Mouse (Mus musculus): Measurements from ENCODE around the gene Bri3bp. TPM values are rescaled to one million over a fixed set of nuclear protein-coding genes. Genes with fewer than 3 reads are reported as not detected.

The Bri3bp gene
- polyA plus RNA-seq, 1 experiment from 2014 or later: 35.7 TPM

DNA sequence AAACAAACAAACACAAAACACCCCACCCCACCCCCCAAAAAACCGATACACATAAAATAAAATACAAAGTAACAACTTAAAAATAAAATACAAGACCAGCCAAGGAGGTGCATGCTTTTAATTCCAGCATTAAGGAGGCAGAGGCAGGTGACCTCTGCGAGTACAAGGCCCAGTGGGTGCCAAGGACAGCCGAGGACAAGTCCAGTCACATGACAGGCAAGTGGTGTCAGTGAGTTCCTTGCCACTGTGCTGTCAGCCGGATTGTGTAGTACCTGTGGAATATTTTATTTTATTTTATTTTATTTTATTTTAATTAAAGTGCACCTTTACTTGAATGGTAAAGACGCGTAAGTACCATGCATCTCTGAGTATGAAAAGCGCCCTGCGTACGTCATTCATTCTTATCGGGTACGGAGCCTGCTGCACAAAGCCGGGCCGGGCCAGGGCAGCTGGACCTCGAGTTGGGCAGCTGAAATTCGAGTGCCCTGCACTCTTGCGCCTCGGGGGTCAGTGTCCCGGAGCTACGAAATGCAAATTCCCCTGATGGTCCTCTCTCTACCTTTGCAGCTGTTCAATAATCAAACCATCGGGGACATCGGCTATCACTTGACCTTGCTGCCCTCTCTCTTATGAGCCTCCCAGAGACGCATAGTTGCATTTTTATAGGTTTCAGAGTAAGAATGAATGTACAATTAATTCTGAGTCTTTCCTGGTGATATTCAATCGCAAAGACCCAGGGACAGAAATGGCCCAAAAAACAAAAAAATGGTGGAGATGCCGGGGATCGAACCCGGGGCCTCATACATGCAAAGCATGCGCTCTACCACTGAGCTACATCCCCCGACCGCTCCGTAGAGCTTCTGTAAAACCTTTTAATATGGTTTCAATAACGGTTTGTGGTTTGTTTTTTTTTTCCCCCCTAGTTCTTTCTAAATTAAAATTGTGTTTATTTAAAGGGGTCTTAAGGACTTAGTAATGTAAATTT lies 37.6 kb upstream of the Bri3bp start:
- no peak for ATAC-seq
- H3K36me3 ChIP-seq (ENCODE audit: control insufficient read depth, insufficient read depth): no peaks in the 10 kb centered on the region
- TF ChIP-seq CTCF (IDR thresholded peaks at IDR 0.05; ENCODE audit: low read depth): no peak
- peak overlapping the region; percentile 59 for H3K4me3 ChIP-seq (ENCODE audit: low read depth, low read length)
- 16% methylated on average over 31 of the region's 31 CpGs for WGBS
- H3K9me3 ChIP-seq (ENCODE audit: control insufficient read depth): no peaks in the 10 kb centered on the region
- H3K4me1 ChIP-seq (replicated peaks; ENCODE audit: control insufficient read depth, insufficient read depth, low read length): no peaks in the 10 kb centered on the region
- H3K27me3 ChIP-seq (replicated peaks; ENCODE audit: control insufficient read depth, insufficient read depth, low read length): no peaks in the 10 kb centered on the region
- no peak overlapping the region for H3K27ac ChIP-seq (ENCODE audit: low read depth, low read length)
- H3K9ac ChIP-seq (ENCODE audit: low read depth, low read length): no peak overlapping the region
- H3K4me2 ChIP-seq (replicated peaks; ENCODE audit: low read depth): peak overlapping the region; percentile 83

DNA sequence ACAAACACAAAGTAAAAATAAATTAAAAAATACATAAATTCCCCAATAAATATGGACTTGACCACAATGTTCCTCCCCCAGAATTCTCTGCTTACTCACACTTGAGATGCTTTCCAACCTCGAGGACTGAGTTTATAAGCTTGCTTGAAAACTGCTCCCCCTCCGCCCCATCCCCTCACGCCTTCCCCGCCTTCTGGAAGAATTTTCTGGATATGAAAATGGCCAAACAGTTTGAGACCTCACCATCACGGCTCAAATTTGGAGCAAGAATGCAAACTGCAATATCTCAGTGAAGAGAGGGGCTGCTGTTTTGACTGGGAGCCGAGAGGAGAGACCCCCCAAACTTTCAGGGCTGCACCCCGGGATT lies 36.8 kb upstream of the Bri3bp start:
- H3K27ac ChIP-seq (ENCODE audit: low read depth, low read length): peak overlapping the region; percentile 83
- H3K4me3 ChIP-seq (ENCODE audit: low read depth, low read length): peak overlapping the region; percentile 59
- H3K36me3 ChIP-seq (ENCODE audit: control insufficient read depth, insufficient read depth): no peaks in the 10 kb centered on the region
- WGBS: under 1% methylated on average over 7 of the region's 7 CpGs
- TF ChIP-seq CTCF (IDR thresholded peaks at IDR 0.05; ENCODE audit: low read depth): no peak
- H3K9me3 ChIP-seq (ENCODE audit: control insufficient read depth): no peaks in the 10 kb centered on the region
- H3K4me1 ChIP-seq (replicated peaks; ENCODE audit: control insufficient read depth, insufficient read depth, low read length): no peaks in the 10 kb centered on the region
- ATAC-seq: no peak
- H3K9ac ChIP-seq (ENCODE audit: low read depth, low read length): peak overlapping the region; percentile 58; the same call in 1 of the 2 replicates
- peak overlapping the region; percentile 83 for H3K4me2 ChIP-seq (replicated peaks; ENCODE audit: low read depth)
- no peaks in the 10 kb centered on the region for H3K27me3 ChIP-seq (replicated peaks; ENCODE audit: control insufficient read depth, insufficient read depth, low read length)

DNA sequence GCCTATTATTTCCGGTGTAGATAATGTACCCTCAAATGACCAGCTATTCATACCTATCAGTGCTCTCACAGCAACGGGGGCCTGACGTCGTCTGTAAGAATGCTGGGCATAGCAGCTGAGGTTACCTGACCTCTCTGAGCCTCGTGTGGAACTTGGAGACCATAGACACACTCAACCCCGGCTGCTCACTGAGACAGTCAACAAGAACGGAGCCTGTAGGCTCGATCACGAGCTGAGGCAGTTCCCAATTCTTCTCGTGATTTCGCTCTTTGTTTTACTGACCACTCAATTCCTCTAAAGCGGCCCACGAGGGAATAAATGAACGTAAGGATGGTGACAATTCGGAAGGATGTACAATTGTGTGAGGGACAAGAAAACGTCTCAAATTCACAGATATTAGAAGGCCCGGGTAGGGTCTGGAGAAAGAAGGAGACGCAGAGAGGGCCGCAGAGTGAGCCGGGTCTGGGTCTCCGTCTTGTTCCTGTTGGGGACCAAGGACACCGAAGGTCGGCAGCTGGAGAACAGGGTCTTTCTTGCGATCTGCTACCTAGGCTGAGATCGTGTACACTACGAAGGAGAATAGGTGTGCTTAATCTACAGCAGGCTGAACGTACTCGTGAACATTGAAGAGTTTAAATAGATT lies 36.3 kb upstream of the Bri3bp start:
- H3K4me3 ChIP-seq (ENCODE audit: low read depth, low read length): peak overlapping the region; percentile 59
- H3K4me1 ChIP-seq (replicated peaks; ENCODE audit: control insufficient read depth, insufficient read depth, low read length): no peaks in the 10 kb centered on the region
- H3K36me3 ChIP-seq (ENCODE audit: control insufficient read depth, insufficient read depth): no peaks in the 10 kb centered on the region
- peak overlapping the region; percentile 83 for H3K27ac ChIP-seq (ENCODE audit: low read depth, low read length)
- H3K9me3 ChIP-seq (ENCODE audit: control insufficient read depth): no peaks in the 10 kb centered on the region
- peak; percentile 15; the same call in 1 of the 2 replicates for ATAC-seq
- no peak for TF ChIP-seq CTCF (IDR thresholded peaks at IDR 0.05; ENCODE audit: low read depth)
- peak overlapping the region; percentile 83 for H3K4me2 ChIP-seq (replicated peaks; ENCODE audit: low read depth)
- under 1% methylated on average over 28 of the region's 28 CpGs for WGBS
- H3K27me3 ChIP-seq (replicated peaks; ENCODE audit: control insufficient read depth, insufficient read depth, low read length): no peaks in the 10 kb centered on the region
- H3K9ac ChIP-seq (ENCODE audit: low read depth, low read length): peak overlapping the region; percentile 58

DNA sequence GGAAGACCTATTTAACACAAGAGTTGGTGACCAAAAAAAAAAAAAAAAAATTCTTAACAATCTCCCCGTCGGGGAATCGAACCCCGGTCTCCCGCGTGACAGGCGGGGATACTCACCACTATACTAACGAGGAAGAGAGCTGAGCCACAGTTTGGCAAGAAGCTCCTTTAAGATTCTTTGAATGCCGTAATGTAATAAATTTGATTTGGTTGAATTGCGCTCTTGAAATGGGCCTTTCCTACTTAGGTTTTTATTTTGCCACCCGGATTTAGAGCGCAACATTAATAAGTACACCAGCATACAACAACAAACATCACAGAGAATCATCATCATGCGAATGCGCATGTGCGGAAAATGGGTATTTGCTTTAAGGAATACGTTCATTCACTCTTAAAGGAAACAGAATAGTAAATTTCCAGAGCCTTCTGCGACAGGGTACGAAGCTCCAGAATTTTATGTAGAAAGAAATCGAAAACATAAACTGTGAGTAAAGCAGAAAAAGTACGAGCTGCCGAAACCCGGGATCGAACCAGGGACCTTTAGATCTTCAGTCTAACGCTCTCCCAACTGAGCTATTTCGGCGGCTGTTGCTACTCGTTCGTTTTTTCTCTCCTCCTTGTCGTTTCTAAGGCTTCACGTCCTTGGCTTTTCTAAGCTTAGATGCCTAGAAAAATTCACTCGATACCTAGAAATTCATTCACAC lies 35.7 kb upstream of the Bri3bp start:
- TF ChIP-seq CTCF (IDR thresholded peaks at IDR 0.05; ENCODE audit: low read depth): no peak
- Histone ChIP-seq H3K27me3 (replicated peaks; ENCODE audit: control insufficient read depth, insufficient read depth, low read length) (no peaks in the 10 kb centered on the region), H3K36me3 (ENCODE audit: control insufficient read depth, insufficient read depth) (no peaks in the 10 kb centered on the region), H3K4me3 (ENCODE audit: low read depth, low read length) (peak overlapping the region; percentile 59), H3K27ac (ENCODE audit: low read depth, low read length) (peak overlapping the region; percentile 83), H3K4me2 (replicated peaks; ENCODE audit: low read depth) (peak overlapping the region; percentile 83), H3K9ac (ENCODE audit: low read depth, low read length) (peak overlapping the region; percentile 58), H3K9me3 (ENCODE audit: control insufficient read depth) (no peaks in the 10 kb centered on the region), H3K4me1 (replicated peaks; ENCODE audit: control insufficient read depth, insufficient read depth, low read length) (no peaks in the 10 kb centered on the region)
- under 1% methylated on average over 31 of the region's 31 CpGs for WGBS
- ATAC-seq: peak; percentile 74

DNA sequence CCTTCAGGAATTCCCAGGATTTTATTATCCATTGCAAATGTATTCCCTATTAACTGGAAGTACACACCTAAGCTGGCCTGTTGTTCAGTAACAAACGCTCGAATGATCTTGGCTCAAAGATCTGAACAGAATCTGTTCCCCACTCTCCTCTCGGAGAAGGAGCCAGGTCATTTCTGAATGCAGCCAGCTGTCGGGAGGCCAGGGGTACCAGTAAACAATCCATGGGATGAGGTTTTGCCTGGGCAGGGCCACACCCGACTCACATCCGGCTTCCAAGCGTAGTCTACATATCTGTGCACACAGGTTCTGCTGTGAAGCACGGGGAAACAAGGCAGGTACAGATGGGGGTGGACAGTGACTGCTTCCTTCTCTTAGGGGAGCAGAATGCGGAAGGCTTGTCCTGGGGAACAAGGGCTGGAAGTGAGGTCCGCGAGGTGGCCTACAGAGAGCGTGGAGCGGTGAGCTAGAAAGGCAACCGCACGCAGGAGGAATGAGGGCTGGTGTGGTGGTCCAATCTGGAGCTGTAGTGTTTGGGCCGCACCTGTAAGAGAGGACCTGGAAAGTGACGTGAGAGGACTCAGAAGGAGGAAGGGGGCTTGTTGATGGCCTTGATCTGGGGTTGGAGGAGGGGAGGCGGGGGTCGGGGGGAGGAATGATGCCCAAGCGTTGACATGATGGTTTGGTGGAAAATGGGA lies 34.9 kb upstream of the Bri3bp start:
- peak overlapping the region; percentile 83 for H3K27ac ChIP-seq (ENCODE audit: low read depth, low read length)
- TF ChIP-seq CTCF (IDR thresholded peaks at IDR 0.05; ENCODE audit: low read depth): no peak
- 3% methylated on average over 20 of the region's 20 CpGs for WGBS
- H3K4me2 ChIP-seq (replicated peaks; ENCODE audit: low read depth): peak overlapping the region; percentile 83
- H3K27me3 ChIP-seq (replicated peaks; ENCODE audit: control insufficient read depth, insufficient read depth, low read length): no peaks in the 10 kb centered on the region
- H3K4me1 ChIP-seq (replicated peaks; ENCODE audit: control insufficient read depth, insufficient read depth, low read length): no peaks in the 10 kb centered on the region
- no peaks in the 10 kb centered on the region for H3K36me3 ChIP-seq (ENCODE audit: control insufficient read depth, insufficient read depth)
- peak overlapping the region; percentile 59 for H3K4me3 ChIP-seq (ENCODE audit: low read depth, low read length)
- ATAC-seq: peak; percentile 55
- H3K9ac ChIP-seq (ENCODE audit: low read depth, low read length): peak overlapping the region; percentile 56
- no peaks in the 10 kb centered on the region for H3K9me3 ChIP-seq (ENCODE audit: control insufficient read depth)
